In the genomic region with DNA sequence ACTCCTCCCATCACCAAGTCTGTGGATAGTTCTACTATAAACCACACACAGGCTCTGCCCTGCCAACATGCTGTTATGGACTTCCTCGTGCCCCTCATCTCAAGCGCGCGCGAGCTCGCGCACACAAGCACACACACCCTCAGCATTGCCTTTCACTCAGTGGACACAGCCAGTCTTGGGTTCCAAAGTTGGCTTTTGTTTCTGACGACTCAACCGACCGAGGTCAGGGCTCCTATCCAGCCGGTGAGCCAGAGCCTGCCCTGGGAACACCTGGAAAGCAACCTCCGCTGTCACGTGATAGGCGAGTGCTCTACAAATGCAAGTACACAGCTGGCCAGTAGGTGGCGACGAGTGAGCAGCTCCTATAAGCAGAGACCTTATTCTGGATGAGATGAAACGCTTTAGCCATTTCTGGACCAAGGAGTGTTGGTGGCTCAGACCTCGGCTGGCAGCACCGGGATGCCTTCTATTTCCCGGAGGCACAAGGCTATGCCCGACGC, we compare ENCODE assay signal across 8 mouse cellular contexts. TPM values are rescaled to one million over a fixed set of nuclear protein-coding genes. Genes with fewer than 3 reads are reported as not detected.
DNase-seq lines count a peak whose midpoint lies in the region; ATAC-seq and TF ChIP-seq lines count a peak whose summit lies in the region.

No protein-coding gene starts in this region.

- peaks cover 24% of the 10 kb centered on the region for H3K36me3 ChIP-seq in embryonic facial prominence, embryonic 15.5 days
- H3K36me3 ChIP-seq in heart, embryonic 10.5 days: peaks cover 41% of the 10 kb centered on the region
- peaks cover 21% of the 10 kb centered on the region for H3K36me3 ChIP-seq in kidney, embryonic 14.5 days (ENCODE audit: control insufficient read depth, insufficient read depth, low read length)
- peaks cover 21% of the 10 kb centered on the region for H3K36me3 ChIP-seq in limb, embryonic 14.5 days (ENCODE audit: control insufficient read depth, insufficient read depth, low read length)
- H3K36me3 ChIP-seq in midbrain, postnatal 0 days (ENCODE audit: insufficient read depth, low read length): peaks cover 19% of the 10 kb centered on the region

- WGBS in bone marrow, adult 2 months: 22% methylated on average over 22 of the region's 22 CpGs
- 19% methylated on average over 22 of the region's 22 CpGs for WGBS in embryonic facial prominence, embryonic 15.5 days
- WGBS in heart, embryonic 10.5 days: 20% methylated on average over 22 of the region's 22 CpGs
- 20% methylated on average over 22 of the region's 22 CpGs for WGBS in kidney, embryonic 14.5 days
- 18% methylated on average over 22 of the region's 22 CpGs for WGBS in limb, embryonic 14.5 days
- 21% methylated on average over 22 of the region's 22 CpGs for WGBS in midbrain, postnatal 0 days

- peak; percentile 86 for DNase-seq in A20 (ENCODE audit: low read depth, low spot score)
- DNase-seq in heart, embryonic 10.5 days (ENCODE audit: low spot score): peak; percentile 94
- peak; percentile 72 for DNase-seq in limb, embryonic 14.5 days (ENCODE audit: low spot score)
- peak; percentile 85 for DNase-seq in midbrain, postnatal 0 days (ENCODE audit: low spot score)
- peak; percentile 60 to 78 for DNase-seq in spleen, postnatal 14 days (ENCODE audit: low spot score in 2 of 2)

- no peak overlapping the region for H3K9ac ChIP-seq in embryonic facial prominence, embryonic 15.5 days
- peak overlapping the region; percentile 40 for H3K9ac ChIP-seq in kidney, embryonic 14.5 days (ENCODE audit: low read depth, low read length)
- 0 out of 2 replicates have a peak overlapping the region, but pooled peaks have one; percentile 28 for H3K9ac ChIP-seq in limb, embryonic 14.5 days (ENCODE audit: low read depth, low read length, severe bottlenecking)
- H3K9ac ChIP-seq in midbrain, postnatal 0 days (replicated peaks; ENCODE audit: low read length, poor library complexity, severe bottlenecking): no peak overlapping the region

- H3K9me3 ChIP-seq in embryonic facial prominence, embryonic 15.5 days (replicated peaks): no peaks in the 10 kb centered on the region
- no peaks in the 10 kb centered on the region for H3K9me3 ChIP-seq in heart, embryonic 10.5 days
- H3K9me3 ChIP-seq in kidney, embryonic 14.5 days (ENCODE audit: control insufficient read depth, low read length): no peaks in the 10 kb centered on the region
- H3K9me3 ChIP-seq in limb, embryonic 14.5 days (ENCODE audit: control insufficient read depth, low read length): no peaks in the 10 kb centered on the region
- H3K9me3 ChIP-seq in midbrain, postnatal 0 days (ENCODE audit: low read length): no peaks in the 10 kb centered on the region

- peak overlapping the region; percentile 13 for H3K4me3 ChIP-seq in bone marrow, adult 2 months (replicated peaks; ENCODE audit: control insufficient read depth, low read depth, low read length)
- H3K4me3 ChIP-seq in embryonic facial prominence, embryonic 15.5 days (replicated peaks): peak overlapping the region; percentile 43
- peak overlapping the region; percentile 45 for H3K4me3 ChIP-seq in heart, embryonic 10.5 days
- H3K4me3 ChIP-seq in kidney, embryonic 14.5 days (ENCODE audit: low read length): peak overlapping the region; percentile 22; the same call in 1 of the 2 replicates
- H3K4me3 ChIP-seq in limb, embryonic 14.5 days (replicated peaks; ENCODE audit: low read length): peak overlapping the region; percentile 34
- peak overlapping the region; percentile 34 for H3K4me3 ChIP-seq in midbrain, postnatal 0 days (ENCODE audit: low read depth, low read length)

- H3K4me2 ChIP-seq in embryonic facial prominence, embryonic 15.5 days (replicated peaks): peak overlapping the region; percentile 69
- H3K4me2 ChIP-seq in kidney, embryonic 14.5 days (replicated peaks; ENCODE audit: low read depth, low read length): peak overlapping the region; percentile 50
- peak overlapping the region; percentile 64 for H3K4me2 ChIP-seq in limb, embryonic 14.5 days (replicated peaks; ENCODE audit: low read depth, low read length, severe bottlenecking)
- H3K4me2 ChIP-seq in midbrain, postnatal 0 days (ENCODE audit: low read depth, low read length, poor library complexity, severe bottlenecking): peak overlapping the region; percentile 56

- no peaks in the 10 kb centered on the region; the same call in none of the 2 replicates for H3K4me1 ChIP-seq in bone marrow, adult 2 months (ENCODE audit: control insufficient read depth, insufficient read depth, low read length)
- peaks cover 11% of the 10 kb centered on the region for H3K4me1 ChIP-seq in embryonic facial prominence, embryonic 15.5 days
- H3K4me1 ChIP-seq in heart, embryonic 10.5 days: peaks cover 23% of the 10 kb centered on the region
- no peaks in the 10 kb centered on the region; the same call in 1 of the 2 replicates for H3K4me1 ChIP-seq in kidney, embryonic 14.5 days (ENCODE audit: control insufficient read depth, insufficient read depth, low read length)
- H3K4me1 ChIP-seq in limb, embryonic 14.5 days (ENCODE audit: control insufficient read depth, insufficient read depth, low read length): peaks cover 7% of the 10 kb centered on the region; the same call in 1 of the 2 replicates
- H3K4me1 ChIP-seq in midbrain, postnatal 0 days (ENCODE audit: insufficient read depth, low read length): no peaks in the 10 kb centered on the region

- TF ChIP-seq POLR2A in bone marrow, adult 2 months (IDR thresholded peaks at IDR 0.05; ENCODE audit: borderline replicate concordance, control insufficient read depth, low read depth, low read length): no peak; the same call in 1 of the 2 replicates
- no peak for TF ChIP-seq POLR2A in limb, embryonic 14.5 days (IDR thresholded peaks at IDR 0.05; ENCODE audit: borderline replicate concordance, extremely low read depth, insufficient read depth, insufficient read length)

- peak; percentile 95 for TF ChIP-seq CTCF in bone marrow, adult 2 months (IDR thresholded peaks at IDR 0.05; ENCODE audit: control insufficient read depth, insufficient read depth, low read length)
- peak; percentile 93 for TF ChIP-seq CTCF in midbrain, postnatal 0 days (IDR thresholded peaks at IDR 0.05)

- peak; percentile 51 for ATAC-seq in embryonic facial prominence, embryonic 15.5 days (ENCODE audit: insufficient number of reproducible peaks, low FRiP score, low TSS enrichment, low read depth)
- peak; percentile 76 for ATAC-seq in kidney, embryonic 14.5 days (ENCODE audit: low FRiP score, low TSS enrichment)
- ATAC-seq in limb, embryonic 14.5 days (ENCODE audit: low FRiP score, low read depth): peak; percentile 78
- ATAC-seq in midbrain, postnatal 0 days (ENCODE audit: low FRiP score): peak; percentile 87

- 0 out of 2 replicates have a peak, but pooled peaks cover under 1% of the 10 kb centered on the region for H3K27me3 ChIP-seq in embryonic facial prominence, embryonic 15.5 days
- H3K27me3 ChIP-seq in heart, embryonic 10.5 days (ENCODE audit: insufficient read depth, poor library complexity, severe bottlenecking): no peaks in the 10 kb centered on the region
- H3K27me3 ChIP-seq in kidney, embryonic 14.5 days (ENCODE audit: control insufficient read depth, insufficient read depth, low read length): no peaks in the 10 kb centered on the region
- H3K27me3 ChIP-seq in limb, embryonic 14.5 days (ENCODE audit: control insufficient read depth, insufficient read depth, low read length): no peaks in the 10 kb centered on the region
- H3K27me3 ChIP-seq in midbrain, postnatal 0 days (ENCODE audit: insufficient read depth, low read length): no peaks in the 10 kb centered on the region

- no peak overlapping the region for H3K27ac ChIP-seq in bone marrow, adult 2 months (ENCODE audit: control insufficient read depth, insufficient read depth, low read depth, low read length, poor library complexity)
- H3K27ac ChIP-seq in embryonic facial prominence, embryonic 15.5 days (replicated peaks): no peak overlapping the region
- H3K27ac ChIP-seq in heart, embryonic 10.5 days: peak overlapping the region; percentile 62
- H3K27ac ChIP-seq in kidney, embryonic 14.5 days (ENCODE audit: low read depth, low read length): no peak overlapping the region
- no peak overlapping the region for H3K27ac ChIP-seq in limb, embryonic 14.5 days (replicated peaks; ENCODE audit: low read depth, low read length)
- no peak overlapping the region for H3K27ac ChIP-seq in midbrain, postnatal 0 days (ENCODE audit: low read depth, low read length)

RNA-seq across cellular contexts. Expression of a gene that starts 14.3 kb away (rescaled TPM):
- polyA plus RNA-seq in bone marrow, adult 2 months (2011; ENCODE audit: insufficient read depth, insufficient read length, low replicate concordance, missing spikeins): 20.7 and 27.0 TPM in 2 replicates
- polyA plus RNA-seq in embryonic facial prominence, embryonic 15.5 days (2015; fragmentation: Nextera tagmentation; extraction: Ambion mirVana): 9.2 and 10.8 TPM in 2 replicates
- 10.3 and 11.6 TPM in 2 replicates for polyA plus RNA-seq in heart, embryonic 10.5 days (2016; fragmentation: Nextera tagmentation; extraction: Ambion mirVana)
- polyA plus RNA-seq in kidney, embryonic 14.5 days (2014; fragmentation: Nextera tagmentation; extraction: Ambion mirVana): 10.8 and 13.2 TPM in 2 replicates
- 9.1 and 9.2 TPM in 2 replicates for polyA plus RNA-seq in limb, embryonic 14.5 days (2012; rRNA removed)
- polyA plus RNA-seq in limb, embryonic 14.5 days (2014; fragmentation: Nextera tagmentation; extraction: Ambion mirVana): 7.8 and 11.3 TPM in 2 replicates
- 7.8 and 8.8 TPM in 2 replicates for total RNA-seq in midbrain, postnatal 0 days (2014; rRNA removed)
- 4.4 and 5.3 TPM in 2 replicates for polyA plus RNA-seq in midbrain, postnatal 0 days (2015; fragmentation: Nextera tagmentation; extraction: Ambion mirVana)

RNA-seq across cellular contexts. Expression of a gene that starts 31.5 kb away (rescaled TPM):
- not detected in 2 replicates for polyA plus RNA-seq in bone marrow, adult 2 months (2011; ENCODE audit: insufficient read depth, insufficient read length, low replicate concordance, missing spikeins)
- 1.9 and 2.1 TPM in 2 replicates for polyA plus RNA-seq in embryonic facial prominence, embryonic 15.5 days (2015; fragmentation: Nextera tagmentation; extraction: Ambion mirVana)
- 0.23 and 1.6 TPM in 2 replicates for polyA plus RNA-seq in heart, embryonic 10.5 days (2016; fragmentation: Nextera tagmentation; extraction: Ambion mirVana)
- not detected in 2 replicates for polyA plus RNA-seq in kidney, embryonic 14.5 days (2014; fragmentation: Nextera tagmentation; extraction: Ambion mirVana)
- not detected in 2 replicates for polyA plus RNA-seq in limb, embryonic 14.5 days (2012; rRNA removed)
- polyA plus RNA-seq in limb, embryonic 14.5 days (2014; fragmentation: Nextera tagmentation; extraction: Ambion mirVana): not detected in 2 replicates
- total RNA-seq in midbrain, postnatal 0 days (2014; rRNA removed): not detected in 2 replicates
- polyA plus RNA-seq in midbrain, postnatal 0 days (2015; fragmentation: Nextera tagmentation; extraction: Ambion mirVana): not detected in 2 replicates

RNA-seq across cellular contexts. Expression of a gene that starts 38.4 kb away (rescaled TPM):
- 152 and 243 TPM in 2 replicates for polyA plus RNA-seq in bone marrow, adult 2 months (2011; ENCODE audit: insufficient read depth, insufficient read length, low replicate concordance, missing spikeins)
- 0.68 and 1.0 TPM in 2 replicates for polyA plus RNA-seq in embryonic facial prominence, embryonic 15.5 days (2015; fragmentation: Nextera tagmentation; extraction: Ambion mirVana)
- polyA plus RNA-seq in heart, embryonic 10.5 days (2016; fragmentation: Nextera tagmentation; extraction: Ambion mirVana): 35.8 and 50.0 TPM in 2 replicates
- polyA plus RNA-seq in kidney, embryonic 14.5 days (2014; fragmentation: Nextera tagmentation; extraction: Ambion mirVana): 0.57 and 0.73 TPM in 2 replicates
- 0.41 and 0.60 TPM in 2 replicates for polyA plus RNA-seq in limb, embryonic 14.5 days (2012; rRNA removed)
- polyA plus RNA-seq in limb, embryonic 14.5 days (2014; fragmentation: Nextera tagmentation; extraction: Ambion mirVana): 0.45 and 0.80 TPM in 2 replicates
- not detected in 2 replicates for total RNA-seq in midbrain, postnatal 0 days (2014; rRNA removed)
- polyA plus RNA-seq in midbrain, postnatal 0 days (2015; fragmentation: Nextera tagmentation; extraction: Ambion mirVana): not detected in 2 replicates

Comparison
In these comparisons a context has a peak if more than half of its experiments do, and no peak if none do; other contexts are left out.
1. H3K9ac ChIP-seq: peak in kidney, embryonic 14.5 days (single experiment) and limb, embryonic 14.5 days (single experiment); none in embryonic facial prominence, embryonic 15.5 days (single experiment) and midbrain, postnatal 0 days (single experiment).
2. RNA of a gene that starts 38.4 kb away (polyA plus RNA-seq): 152 to 243 TPM in bone marrow, adult 2 months and 35.8 to 50.0 TPM in heart, embryonic 10.5 days; 0.68 to 1.0 TPM in embryonic facial prominence, embryonic 15.5 days, 0.57 to 0.73 TPM in kidney, embryonic 14.5 days, 0.41 to 0.80 TPM in limb, embryonic 14.5 days and not detected in midbrain, postnatal 0 days; every median in the first group is over 10 times any median in the second.
3. Peak in every context shown above with its lines, with median percentiles within 50 percentile points of each other: DNase-seq, H3K4me3 ChIP-seq, ATAC-seq and H3K4me2 ChIP-seq.